Mouse (Mus musculus) megakaryocyte progenitor cell, adult 5-6 weeks (primary cell): Measurements from ENCODE around the gene Hyou1. TPM values are rescaled to one million over a fixed set of nuclear protein-coding genes. Genes with fewer than 3 reads are reported as not detected.
"Not testable (repeated sequence)": the region's sequence is repeated elsewhere in the genome, so short reads cannot be mapped to it uniquely, and the experiment has no call there.

Experiments used
- ATAC-seq: replicated peaks from 2 replicates; pipeline ENCODE4 v1.8.0; 2016; ENCODE audit warnings: mild to moderate bottlenecking, moderate TSS enrichment, inconsistent platforms; ENCODE audit not compliant: poor library complexity
- total RNA-seq, 2 experiments: library from RNA; stranded (forward) in 1 of 2; stranded (reverse) in 1 of 2; fragments of 157-497, 149-512 nt in 1 of 2; fragments of 200-1000 nt in 1 of 2; gene quantifications; 2 replicates each; pipeline versions ENCODE4 v1.2.3 to v1.2.4; 2015 to 2017

Hyou1 gene
- total RNA-seq, 2 experiments from 2014 or later, result 90.9 to 172 TPM

GRCm38 (mm10) chr9:44399795-44400114 lies 20.5 kb downstream of the Hyou1 start:
- no peak for ATAC-seq

GRCm38 (mm10) chr9:44401081-44401480 lies 21.8 kb downstream of the Hyou1 start:
- no peak for ATAC-seq

- no peak for ATAC-seq
These were observed 25.7 kb downstream of the Hyou1 start for GRCm38 (mm10) chr9:44405011-44405410.

GRCm38 (mm10) chr9:44406906-44407751 lies 27.8 kb downstream of the Hyou1 start, which contains the start of the genes Rps25 and Trappc4:
Gene Rps25, plus strand, starts transcription at chr9:44407139.
Gene Trappc4, minus strand, starts transcription at chr9:44407600.
- ATAC-seq, result peak; percentile 85

- no peak for ATAC-seq
These were observed 28.4 kb downstream of the Hyou1 start for GRCm38 (mm10) chr9:44407752-44408097.

- ATAC-seq, result not testable (repeated sequence)
These were observed 29.4 kb downstream of the Hyou1 start for GRCm38 (mm10) chr9:44408693-44409092.

- ATAC-seq, result no peak
These were observed 31.5 kb downstream of the Hyou1 start for GRCm38 (mm10) chr9:44410647-44411336.

- ATAC-seq, result no peak
These were observed 32.4 kb downstream of the Hyou1 start for GRCm38 (mm10) chr9:44411601-44412130.

- 0 out of 2 replicates have a peak, but pooled peaks have one; percentile 8 for ATAC-seq
These were observed 33.0 kb downstream of the Hyou1 start for GRCm38 (mm10) chr9:44412306-44412705.

- ATAC-seq, result no peak
These were observed 33.5 kb downstream of the Hyou1 start for GRCm38 (mm10) chr9:44412781-44413180.

- no peak for ATAC-seq
These were observed 38.0 kb downstream of the Hyou1 start for GRCm38 (mm10) chr9:44417156-44417891.

GRCm38 (mm10) chr9:44417892-44418363 lies 38.6 kb downstream of the Hyou1 start:
- peak; percentile 92 for ATAC-seq

- no peak for ATAC-seq
These were observed 39.5 kb downstream of the Hyou1 start, which contains the start of gene Ccdc84 for GRCm38 (mm10) chr9:44418519-44419385. Gene Ccdc84, minus strand, starts transcription at chr9:44418569.

GRCm38 (mm10) chr9:44419730-44420129 lies 40.4 kb downstream of the Hyou1 start:
- not testable (repeated sequence) for ATAC-seq

- peak; percentile 24 for ATAC-seq
These were observed 41.1 kb downstream of the Hyou1 start for GRCm38 (mm10) chr9:44420280-44420898.

- ATAC-seq, result no peak
These were observed 44.3 kb downstream of the Hyou1 start for GRCm38 (mm10) chr9:44423576-44423975.

- no peak for ATAC-seq
These were observed 53.4 kb downstream of the Hyou1 start for GRCm38 (mm10) chr9:44432577-44433185.

- peak; percentile 94 for ATAC-seq
These were observed 56.5 kb downstream of the Hyou1 start for GRCm38 (mm10) chr9:44435747-44436146.

- ATAC-seq, result no peak
These were observed 61.7 kb downstream of the Hyou1 start, which contains the start of gene Foxr1 for GRCm38 (mm10) chr9:44440961-44441360. Gene Foxr1, minus strand, starts transcription at chr9:44441136.
